Mouse (Mus musculus): ENCODE results near the gene C8g.

The C8g gene

DNA sequence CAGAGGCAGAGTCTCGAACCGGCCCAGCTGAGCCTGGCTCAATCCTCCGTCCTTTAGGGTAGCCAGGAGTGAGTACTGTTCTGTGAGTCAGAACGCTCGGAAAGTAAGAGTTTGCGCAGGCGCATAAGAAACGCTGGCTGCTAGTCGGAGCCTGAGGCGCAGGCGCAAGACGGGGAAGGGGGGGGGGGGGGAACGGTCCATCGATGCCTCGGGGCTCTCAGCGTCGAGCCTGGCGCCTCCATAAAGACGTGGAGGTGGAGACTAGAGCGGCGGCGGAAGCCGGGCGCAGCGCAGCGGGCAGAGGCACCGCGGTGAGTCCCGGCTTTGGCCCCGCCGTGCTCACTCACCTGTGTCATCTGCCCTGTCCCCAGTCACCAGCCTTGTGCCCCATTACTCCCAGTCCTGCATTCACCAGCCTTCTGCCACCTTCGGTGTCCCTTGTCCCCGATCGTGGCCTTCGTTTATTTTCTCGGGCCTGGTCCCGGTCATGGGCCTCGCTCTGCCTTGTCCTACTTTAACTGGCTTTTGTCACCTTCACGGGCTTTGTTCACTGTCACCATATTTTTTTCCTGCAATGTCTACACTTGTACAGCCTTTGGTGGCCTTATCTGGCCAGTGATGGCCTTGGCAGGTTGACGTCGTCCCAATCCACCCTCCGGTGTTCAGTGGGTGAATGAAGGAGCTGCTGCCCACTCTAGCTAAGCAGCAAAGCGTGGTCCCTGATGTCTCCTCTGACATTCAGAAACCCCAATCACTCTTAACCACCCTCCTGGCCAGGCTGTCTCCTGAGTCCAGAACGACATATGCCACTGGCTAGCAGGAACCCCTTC is 728 bp downstream of the C8g start, which contains the start of gene Fbxw5:
TSS of gene Fbxw5 (plus strand) at position 175 of the 830 bp plus-strand sequence.
- intact Hi-C loops (cut with DNase I), result no loop called here

DNA sequence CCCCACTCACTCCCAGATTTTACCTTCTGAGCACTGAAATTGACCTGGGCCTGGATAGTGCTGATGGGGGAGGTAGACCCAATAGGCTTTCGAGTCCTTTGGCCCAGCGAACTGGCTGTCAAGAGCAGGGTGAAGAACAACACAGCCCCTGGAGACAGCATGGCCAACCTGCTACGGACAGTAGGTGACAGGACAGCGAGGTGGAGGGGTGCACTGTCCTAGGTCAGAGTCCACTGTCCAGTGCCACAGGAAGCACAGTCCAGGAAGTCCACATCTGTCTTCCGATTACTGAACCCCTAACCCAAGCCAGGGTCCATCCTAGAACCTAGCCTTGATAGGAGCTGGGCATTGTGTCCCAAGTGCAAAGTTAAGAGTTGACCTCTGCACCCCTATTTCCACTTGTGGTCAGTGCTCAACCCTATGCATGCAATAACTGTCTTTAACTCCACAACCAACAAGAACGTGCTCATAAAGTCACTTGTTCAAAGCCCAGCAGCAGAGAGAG is 1.4 kb downstream of the C8g start:
- intact Hi-C loops (cut with DNase I), result no loop called here

DNA sequence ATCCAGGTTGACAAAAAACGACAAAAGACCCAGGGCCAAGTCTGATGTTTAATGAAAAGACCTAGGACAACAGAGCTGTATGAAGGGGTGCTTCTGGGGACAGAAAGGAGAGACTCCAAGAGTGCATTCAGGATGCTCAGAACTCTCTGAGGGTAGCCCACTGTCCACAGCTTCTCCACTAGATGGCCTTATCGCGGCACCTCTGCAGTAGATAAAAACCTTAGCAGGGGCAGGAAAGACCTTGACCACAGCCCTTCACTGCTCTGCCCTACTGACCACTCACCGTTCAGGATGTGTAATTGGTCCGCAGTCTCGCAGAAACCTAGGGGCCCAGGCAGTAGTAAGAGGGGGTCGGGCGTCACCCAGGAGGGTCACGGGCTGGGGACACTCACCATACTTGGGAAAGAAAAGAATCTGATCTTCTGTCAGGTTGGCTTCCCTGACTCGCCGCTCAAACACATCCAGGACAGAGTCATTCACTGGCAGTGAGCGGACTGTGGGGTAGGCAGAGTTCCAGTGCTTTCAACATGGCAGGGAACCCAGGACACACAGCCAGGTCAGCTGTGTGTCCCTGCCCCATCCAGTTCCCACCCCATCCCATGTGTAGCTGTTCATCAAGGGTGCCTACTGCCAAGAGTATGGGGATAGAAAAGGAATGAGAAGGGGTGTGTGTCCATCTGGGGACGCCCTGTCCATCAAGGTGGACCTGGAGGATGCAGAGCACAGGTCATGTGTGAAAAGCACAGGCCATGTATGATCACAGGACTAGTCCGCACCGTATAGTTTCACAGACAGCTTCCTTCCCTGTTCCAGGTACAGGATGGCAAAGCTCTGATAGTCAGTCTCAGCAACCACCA is 2.7 kb downstream of the C8g start:
- intact Hi-C loops (cut with DNase I), result loop anchor here (5.0 kb wide), 1 partner anchor 77 kb away; the partner anchor contains the start of gene Fut7

DNA sequence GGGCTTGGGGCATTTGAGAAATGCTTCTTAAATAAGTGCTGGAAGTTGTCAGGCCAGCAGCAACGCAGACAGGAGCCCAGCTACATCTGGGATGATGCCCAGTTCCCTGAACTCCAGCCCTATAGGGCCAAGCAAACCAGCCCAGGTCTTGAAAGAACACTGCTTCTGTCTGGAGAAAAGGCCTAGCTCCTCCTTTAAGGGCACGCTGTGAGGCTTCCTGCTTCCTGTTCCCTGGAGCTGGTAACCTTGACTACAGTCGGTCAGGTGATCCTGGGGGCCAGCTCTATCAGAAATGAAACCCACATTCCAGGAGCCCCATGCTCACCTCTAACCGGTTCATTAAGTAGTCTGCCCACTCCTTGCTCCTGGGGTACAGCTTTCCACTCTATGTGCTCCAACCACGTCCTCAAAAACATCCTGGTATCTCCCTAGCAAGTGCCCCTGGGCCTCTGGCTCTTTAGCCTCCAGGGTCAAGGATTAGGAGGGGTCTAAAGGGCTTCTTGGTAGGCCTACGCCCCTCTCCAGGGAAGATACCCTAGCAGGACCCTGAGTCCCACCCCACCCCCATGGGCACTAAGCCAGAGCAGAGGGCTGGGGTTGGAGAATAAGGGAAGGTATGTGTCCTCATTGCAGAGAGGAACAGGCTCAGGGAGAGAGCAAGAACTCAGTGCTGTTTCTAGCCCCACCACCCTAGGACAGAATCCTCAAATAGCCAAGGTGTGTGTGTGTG is 3.5 kb downstream of the C8g start:
- intact Hi-C loops (cut with DNase I), result loop anchor here (5.0 kb wide), 1 partner anchor 76 kb away; the partner anchor contains the start of gene Fut7

DNA sequence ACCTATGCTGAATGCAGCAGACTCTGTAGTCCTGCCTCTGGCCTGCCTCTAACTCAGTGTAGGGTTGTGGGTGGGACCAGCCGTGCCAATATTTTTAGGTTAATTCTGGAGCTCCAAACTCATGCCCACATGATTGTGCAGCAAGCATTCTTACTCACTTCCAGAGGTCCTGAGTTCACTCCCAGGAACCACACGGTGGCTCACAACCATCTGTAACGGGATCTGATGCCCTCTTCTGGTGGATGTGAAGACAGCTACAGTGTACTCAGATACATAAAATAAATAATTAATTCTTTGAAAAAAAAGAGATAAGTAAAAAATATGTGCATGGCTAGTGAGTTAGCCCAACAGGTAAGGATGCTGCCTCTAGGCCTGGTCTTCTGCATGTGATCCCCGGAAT is 5.1 kb downstream of the C8g start:
- intact Hi-C loops (cut with DNase I), result loop anchor here (5.0 kb wide), 1 partner anchor 74 kb away; the partner anchor contains the start of gene Fut7

DNA sequence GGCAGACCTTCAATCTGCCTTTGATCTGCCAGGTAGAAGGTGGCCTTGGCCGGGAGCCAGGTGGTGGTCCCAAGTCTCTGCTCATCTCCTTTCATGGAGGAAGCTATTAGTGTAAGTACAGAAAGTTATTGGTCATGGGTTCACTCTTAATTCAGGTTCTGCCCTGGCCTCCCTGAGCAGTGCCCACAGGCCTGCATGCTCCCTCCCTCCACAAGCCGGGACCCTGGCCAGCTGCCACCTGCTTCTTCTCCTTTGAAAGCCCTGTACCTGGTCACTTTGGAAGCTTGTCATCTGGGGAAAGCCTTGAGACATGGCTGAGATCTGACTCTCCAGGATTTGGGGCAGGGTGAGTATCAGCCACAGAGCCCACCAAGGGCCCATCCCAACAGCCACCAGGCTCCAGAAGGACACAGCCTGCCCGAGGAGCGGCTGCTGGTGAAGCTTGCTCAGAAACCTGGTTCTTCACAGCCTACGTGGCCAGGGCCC is 8.0 kb downstream of the C8g start, which contains the start of gene Lcn12:
TSS of gene Lcn12 (minus strand) at position 436 of the 486 bp plus-strand sequence.
- intact Hi-C loops (cut with DNase I), result no loop called here

DNA sequence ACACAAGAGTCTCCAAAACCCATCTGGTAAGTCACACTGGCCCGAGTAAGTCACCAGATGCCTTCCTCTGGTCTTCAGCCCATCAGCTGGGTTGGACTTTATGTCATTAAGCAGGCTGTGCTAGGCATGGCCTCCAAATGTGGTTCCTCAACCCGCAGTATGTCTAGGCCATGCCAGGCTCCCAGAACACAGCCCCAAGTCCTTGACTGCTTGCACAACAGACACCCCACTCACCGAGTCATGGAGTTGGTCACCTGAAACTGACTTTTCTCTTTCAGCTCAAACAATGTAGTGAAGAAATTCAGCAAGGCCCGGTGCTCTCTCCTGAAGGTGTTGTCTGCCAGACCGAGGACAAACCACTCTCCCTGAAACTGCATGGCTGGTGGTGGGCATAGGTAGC is 8.5 kb downstream of the C8g start:
- intact Hi-C loops (cut with DNase I), result no loop called here

DNA sequence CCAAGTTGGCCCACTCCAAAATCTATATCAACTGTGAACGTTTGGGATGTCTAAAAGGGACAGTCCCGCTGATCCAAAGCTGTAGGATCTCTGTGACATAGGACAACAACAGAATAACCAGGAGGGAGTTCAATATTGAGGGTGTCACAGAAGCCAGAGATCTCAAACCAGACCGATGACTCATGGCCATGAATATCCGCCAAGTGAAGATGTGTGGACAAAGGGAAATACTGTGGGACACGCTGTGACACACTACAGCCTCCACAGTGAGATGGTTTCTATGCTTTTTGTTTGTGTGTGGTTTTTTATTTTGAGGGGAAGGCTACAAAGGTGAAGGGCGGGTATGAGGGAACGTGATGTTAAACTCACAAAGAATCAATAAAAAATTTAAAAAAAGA is 12.8 kb downstream of the C8g start:
- intact Hi-C loops (cut with DNase I), result no loop called here

DNA sequence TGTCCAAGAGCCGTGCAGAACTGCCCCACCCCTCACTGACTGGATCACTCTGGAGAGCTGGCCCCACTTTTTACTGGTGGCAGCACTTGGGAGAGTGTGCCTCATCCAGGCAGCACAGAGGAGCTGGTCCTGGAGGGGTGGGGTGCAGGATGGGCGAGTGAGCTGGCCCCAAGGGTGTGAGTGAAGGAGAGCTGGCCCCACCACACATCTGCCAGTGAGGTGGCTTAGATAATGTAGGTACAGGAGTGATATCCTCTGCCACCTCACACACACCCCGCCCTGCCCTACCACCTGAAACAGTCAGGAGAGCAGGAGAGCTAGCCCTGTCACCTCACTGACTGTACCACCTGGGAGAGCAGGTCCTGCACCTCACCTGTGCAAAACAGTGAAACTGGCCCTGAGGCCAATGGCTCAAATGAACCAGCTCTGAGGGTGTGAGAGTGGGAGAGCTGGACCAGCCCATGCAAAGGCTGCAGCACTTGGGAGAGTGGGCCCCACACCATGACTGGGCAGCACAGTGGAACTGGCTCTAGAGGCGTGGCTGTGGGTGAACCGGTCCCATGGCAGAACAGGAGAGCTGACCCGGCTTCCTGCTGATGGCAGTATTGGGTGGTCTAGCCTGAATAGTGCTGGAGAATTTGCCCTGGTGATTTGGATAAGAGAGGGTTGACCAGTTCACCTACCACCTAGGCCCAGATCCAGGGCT is 13.4 kb downstream of the C8g start:
- intact Hi-C loops (cut with DNase I), result no loop called here

DNA sequence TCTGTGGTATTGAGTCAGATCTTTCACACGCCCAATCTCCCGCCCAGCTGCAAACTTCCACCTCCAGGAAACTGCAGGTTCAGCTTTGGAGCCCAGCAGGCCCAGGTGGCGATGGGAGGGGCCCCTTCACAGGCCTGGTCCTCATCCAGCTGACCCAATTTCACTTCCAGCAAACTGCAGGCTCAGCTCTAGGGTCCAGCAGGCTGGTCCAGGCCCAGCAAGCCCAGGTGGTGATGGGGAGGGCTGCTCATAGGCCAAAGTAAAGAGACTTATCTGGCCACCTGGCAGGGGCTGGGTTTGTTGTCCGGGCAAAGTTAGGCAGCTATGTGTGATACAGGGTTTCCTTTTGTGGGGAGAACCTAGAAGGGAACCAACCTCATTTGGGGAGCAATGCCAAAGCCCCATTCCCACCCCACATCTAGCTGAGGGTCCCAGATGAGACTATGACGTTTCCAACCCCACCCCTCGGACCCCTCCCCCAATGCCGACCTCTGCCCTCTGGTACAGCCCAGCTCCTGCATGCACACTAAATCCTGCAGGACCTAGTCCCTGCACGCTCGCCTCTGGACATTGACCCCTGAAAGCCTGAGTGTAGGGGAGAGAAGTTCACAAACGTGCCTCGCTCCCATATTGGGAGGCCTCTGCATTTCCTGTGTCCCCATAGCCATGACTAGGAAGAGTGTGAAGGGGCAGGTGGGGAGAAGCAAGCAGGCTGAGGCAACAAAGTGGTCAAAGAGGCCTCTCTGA is 16.4 kb downstream of the C8g start:
- intact Hi-C loops (cut with DNase I), result no loop called here

DNA sequence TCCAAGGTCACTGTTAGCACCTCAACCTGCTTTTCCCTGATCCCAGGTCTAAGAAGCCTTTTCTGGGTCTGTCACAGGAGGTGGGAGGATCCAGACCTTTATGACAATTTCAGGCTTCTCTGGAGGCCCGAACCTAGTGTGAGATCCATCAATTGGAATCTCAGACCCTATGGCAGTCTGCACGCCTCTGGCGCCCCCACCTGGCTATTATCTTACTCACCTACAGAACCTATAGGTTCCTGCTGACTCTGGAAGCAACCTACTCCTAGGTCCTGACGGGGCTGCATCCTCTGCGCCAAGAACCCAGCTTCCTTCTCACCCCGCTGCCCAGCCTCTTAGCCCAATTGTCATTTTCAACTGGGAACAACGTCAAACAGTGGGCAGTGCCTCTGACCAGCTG is 18.6 kb downstream of the C8g start:
- intact Hi-C loops (cut with DNase I), result loop anchor here (2.0 kb wide), 1 partner anchor 60 kb away; the partner anchor contains the start of gene Fut7

DNA sequence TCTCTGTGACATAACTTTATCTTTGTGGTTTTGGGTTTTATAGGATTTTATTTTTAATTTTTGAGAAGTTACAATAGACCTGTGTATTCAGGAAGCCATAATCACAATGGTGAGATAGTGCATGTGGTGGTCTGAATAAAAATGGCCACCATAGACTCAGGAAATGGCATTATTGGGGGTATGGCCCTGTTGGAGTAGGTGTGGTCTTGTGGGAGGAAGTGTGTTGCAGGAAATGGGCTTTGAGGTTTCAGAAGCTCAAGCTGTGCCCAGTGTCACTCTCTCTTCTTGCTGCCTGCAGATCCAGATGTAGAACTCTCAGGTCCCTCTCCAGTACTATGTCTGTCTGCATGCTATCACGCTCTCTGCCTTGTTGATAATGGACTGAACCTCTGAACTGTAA is 21.0 kb downstream of the C8g start:
- intact Hi-C loops (cut with DNase I), result no loop called here

DNA sequence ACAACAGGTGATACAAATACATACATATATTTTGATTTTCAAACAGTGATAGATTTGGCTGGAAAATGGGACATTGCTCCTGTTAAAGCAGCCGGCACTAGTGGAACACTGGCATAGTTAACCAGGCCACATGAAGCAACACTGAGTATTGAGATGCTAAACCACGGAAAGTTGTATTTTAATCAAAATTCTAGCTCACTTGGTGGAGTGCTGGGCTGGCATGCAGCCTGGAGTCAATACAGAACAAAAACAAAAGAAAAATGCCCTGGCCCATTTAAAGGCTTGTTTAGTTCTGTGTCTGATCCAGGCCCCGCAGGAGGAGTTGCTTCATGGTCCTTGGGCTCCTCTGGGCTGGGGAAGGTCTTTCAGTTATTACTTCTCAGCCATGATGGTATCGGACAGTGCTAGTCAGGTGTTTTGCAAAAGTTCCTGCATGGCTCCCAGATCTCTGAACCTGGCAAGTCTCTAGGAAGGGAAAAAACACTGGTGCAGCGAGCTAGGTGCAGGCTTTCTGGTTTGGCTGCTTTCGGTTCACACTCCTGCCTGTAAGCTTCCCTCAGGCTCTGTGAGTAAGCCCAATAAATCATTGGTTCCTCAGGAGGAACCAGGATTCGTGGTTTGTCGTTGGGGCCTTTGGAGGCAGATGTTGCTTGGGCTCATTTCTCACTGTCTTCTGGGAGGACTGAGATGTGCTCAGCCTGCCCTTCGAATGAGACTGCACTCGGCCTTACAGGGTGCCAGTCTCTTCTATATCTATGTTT is 21.8 kb downstream of the C8g start:
- intact Hi-C loops (cut with DNase I), result no loop called here

DNA sequence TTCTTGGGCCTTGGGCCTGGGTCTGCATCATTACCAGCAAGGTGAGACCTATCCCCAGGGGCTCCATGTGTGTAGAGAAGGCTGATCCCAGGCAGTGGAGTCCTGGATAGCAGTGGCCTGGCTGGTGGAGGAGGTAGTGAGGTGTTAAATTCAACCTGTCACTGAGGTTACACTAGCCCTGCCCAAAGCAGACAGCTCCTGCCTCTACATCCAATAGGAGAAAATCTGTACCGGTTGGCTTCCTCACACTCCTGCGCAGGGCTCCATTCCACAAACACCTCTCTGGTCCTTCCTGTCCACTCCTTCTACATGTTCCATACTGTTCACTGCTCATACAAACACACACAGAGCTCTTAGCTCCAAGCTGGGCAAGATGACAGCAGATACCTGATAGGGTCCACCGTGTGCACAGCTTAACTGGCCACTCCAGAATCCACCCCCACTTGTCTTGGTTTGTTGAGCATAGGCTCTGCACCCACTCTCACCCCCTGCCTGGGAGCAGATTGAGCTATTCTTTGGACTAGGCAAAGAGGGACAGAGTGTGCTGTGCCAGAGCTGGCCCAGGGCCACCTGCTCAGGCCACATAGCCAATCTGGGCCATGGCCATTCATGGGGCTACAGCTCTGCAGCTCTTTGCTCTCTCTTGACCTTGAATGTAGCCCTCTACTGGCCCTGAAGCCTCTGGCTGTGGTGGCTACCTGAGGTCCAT is 23.4 kb downstream of the C8g start:
- intact Hi-C loops (cut with DNase I), result no loop called here

DNA sequence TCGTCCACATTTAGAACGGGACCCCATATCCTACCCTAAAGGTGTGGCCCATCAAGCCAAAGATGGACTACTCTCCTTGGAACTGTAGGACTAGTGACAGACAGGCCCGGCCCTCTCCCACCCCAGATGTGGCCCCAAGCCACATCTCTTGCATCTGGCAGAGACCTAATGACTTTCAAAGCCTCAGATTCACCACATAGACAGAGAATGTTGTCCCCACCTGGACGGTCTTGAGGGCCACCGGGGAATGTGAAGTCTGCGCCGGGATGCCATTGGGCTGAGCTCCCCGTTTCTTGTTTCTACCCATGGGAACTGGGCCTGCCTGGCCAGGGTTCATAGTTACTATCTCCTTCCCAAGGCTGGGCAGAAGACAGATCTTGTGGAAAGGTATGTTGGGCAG is 24.0 kb downstream of the C8g start:
- intact Hi-C loops (cut with DNase I), result no loop called here

DNA sequence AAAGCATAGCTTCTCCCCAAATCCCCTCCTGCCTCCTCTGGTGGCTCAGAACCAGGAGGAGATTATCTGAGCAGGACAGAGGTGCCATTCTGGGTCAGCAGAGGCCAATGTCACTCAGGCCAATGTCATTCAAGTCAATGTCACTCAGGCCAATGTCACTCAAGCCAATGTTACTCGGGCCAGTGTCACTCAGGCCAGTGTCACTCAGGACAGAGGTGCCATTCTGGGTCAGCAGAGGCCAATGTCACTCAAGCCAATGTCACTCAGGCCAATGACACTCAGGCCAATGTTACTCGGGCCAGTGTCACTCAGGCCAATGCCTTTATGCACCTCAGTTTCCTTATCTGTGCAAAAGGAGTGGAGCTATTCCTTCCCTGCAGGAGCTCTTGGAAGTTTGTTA is 29.0 kb downstream of the C8g start:
- intact Hi-C loops (cut with DNase I), result no loop called here

DNA sequence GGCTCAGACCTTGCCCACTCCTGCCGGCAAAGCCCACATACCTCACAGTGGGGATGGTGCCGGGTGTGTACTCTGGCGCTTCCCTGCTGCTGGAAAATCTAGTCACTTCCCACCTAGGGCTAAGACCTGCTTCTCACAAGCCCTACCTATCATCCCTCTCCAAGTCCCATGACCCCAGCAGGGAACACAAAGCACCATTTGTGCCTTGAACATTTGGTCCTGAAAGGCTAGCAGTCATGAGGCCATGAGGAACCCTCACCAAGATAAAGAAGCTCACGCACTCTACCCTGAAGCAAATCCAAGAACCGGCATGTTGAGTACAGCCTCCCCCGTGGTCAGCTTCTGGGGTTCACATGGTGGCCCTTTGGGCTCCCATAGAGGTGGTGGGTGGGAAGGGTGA is 31.6 kb downstream of the C8g start, which contains the start of gene Ptgds:
TSS of gene Ptgds (minus strand) at position 78 of the 400 bp plus-strand sequence.
- intact Hi-C loops (cut with DNase I), result no loop called here

Data from adrenal gland (tissue).